Mouse (Mus musculus): ENCODE data around the gene Recql. TPM values are rescaled to one million over a fixed set of nuclear protein-coding genes. Genes with fewer than 3 reads are reported as not detected.

Gene Recql
- total RNA-seq, 2 experiments from 2014 or later = 21.9 to 24.5 TPM

DNA sequence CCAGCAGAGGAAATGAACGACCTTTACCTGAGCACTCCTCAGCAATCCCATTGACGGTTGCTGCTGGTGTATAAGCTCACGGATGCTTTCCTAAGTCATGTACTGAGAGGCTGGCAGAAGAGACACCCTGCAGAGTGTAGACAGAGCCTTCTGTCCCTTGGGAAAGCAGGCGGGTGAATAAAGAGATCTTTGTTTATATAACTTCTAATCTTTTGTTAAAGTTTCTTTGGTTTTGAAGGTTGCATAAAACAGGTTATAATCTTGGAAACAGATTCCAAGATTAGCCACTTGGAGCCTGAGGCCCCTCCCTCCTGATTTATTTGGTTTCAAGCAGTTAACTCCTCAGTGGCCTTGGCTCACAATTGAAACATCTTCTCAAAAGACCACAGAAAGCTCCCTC is 64.0 kb downstream of the Recql start, which contains the start of gene Slco1a5:
Gene Slco1a5 (minus strand): TSS at position 101 of the 400 bp plus-strand sequence.
- TF ChIP-seq CTCF (IDR thresholded peaks at IDR 0.05) = no peak
- DNase-seq (ENCODE audit: extremely low spot score in 1 of 2, low spot score in 2 of 2) = no peak
- Histone ChIP-seq H3K4me3 (no peak within 1 kb of the TSS), H3K27ac (no peak within 1 kb of the TSS)
- intact Hi-C loops (cut with DNase I) = loop anchor here (10.0 kb wide), 1 partner anchor 138 kb away; no protein-coding TSS in a partner anchor

DNA sequence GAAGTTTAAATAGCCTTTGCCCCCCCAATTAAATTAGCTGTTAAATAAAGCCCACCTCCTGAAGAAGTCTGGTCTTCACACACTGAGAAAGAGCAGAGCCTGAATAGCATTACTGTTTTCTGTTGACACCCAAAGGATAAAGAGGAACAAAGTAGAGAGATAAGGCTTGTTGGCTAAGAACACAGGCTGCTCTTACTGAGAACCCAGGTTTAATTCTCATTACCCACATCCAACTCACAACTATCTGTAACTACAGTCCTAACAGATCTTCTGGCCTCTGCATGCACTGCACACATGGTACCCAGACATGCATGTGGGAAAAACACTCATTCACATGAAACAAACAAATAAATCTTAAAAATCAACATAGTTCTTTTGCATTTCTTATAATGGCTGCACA is 69.8 kb downstream of the Recql start:
- H3K27ac ChIP-seq = no peak overlapping the region
- no peak for DNase-seq (ENCODE audit: extremely low spot score in 1 of 2, low spot score in 2 of 2)
- TF ChIP-seq CTCF (IDR thresholded peaks at IDR 0.05) = no peak
- intact Hi-C loops (cut with DNase I) = no loop called here
- H3K4me3 ChIP-seq = no peak overlapping the region

DNA sequence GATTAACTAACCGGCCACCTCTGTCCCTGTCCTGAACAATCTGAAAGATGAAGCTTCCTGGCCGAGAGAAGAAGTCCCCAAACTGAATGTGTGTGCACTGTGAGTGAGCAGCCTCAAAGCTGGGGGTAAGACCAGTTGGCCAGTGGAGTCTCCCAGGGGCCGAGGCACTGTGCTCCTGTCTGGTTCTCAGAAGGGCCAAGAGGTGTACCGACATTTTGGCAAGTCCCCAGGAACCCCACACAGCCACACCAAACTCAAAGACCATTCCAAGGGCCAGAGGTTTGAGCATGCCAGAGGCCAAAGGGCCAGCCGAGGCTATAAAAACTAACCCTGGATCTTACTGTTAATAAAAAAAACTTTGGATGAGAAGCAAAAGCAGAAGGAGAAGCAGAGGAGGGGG is 72.6 kb downstream of the Recql start:
- H3K27ac ChIP-seq = no peak overlapping the region
- TF ChIP-seq CTCF (IDR thresholded peaks at IDR 0.05) = no peak
- DNase-seq (ENCODE audit: extremely low spot score in 1 of 2, low spot score in 2 of 2) = no peak
- no peak overlapping the region for H3K4me3 ChIP-seq
- intact Hi-C loops (cut with DNase I) = no loop called here

DNA sequence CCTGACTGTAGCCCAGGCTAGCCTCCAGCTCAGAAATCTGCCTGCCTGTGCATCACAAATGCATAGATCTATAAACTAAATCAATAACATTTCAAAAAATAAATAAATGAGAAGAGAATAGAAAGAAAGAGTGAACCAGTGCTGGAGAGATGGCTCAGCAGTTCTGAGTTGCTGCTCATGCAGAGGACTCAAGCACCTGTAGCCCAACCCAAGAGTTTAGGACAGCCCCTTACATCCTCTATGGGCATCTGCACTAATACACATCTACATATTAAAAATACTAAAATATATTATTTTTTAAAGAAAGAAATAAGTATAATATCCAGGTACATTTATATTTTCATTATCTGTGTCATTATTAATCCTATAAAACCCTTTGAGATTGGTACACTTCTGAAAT is 81.8 kb downstream of the Recql start:
- H3K27ac ChIP-seq = no peak overlapping the region
- H3K4me3 ChIP-seq = no peak overlapping the region
- DNase-seq (ENCODE audit: extremely low spot score in 1 of 2, low spot score in 2 of 2) = no peak
- intact Hi-C loops (cut with DNase I) = no loop called here
- no peak for TF ChIP-seq CTCF (IDR thresholded peaks at IDR 0.05)

Other genes with a start within 250 kb of the Recql start
- gene Slco1a6, start 178.6 kb downstream of the Recql start, total RNA-seq (2021) = under 1 TPM in 1 of 2 experiments, not detected in 1; 0.89 TPM
- not detected for gene Iapp, start 88.7 kb downstream of the Recql start, total RNA-seq (2021)
- gene Slco1a5, start 64.1 kb downstream of the Recql start, total RNA-seq (2021) = not detected
- gene Pyroxd1, start 41.4 kb downstream of the Recql start, total RNA-seq (2021) = 10 to 100 TPM; 14.9 to 16.0 TPM
- 10 to 100 TPM; 34.5 to 37.3 TPM for gene Golt1b, start 134 bp upstream of the Recql start, total RNA-seq (2021)
- 1 to 10 TPM; 2.1 to 4.0 TPM for gene Spx, start 26.4 kb upstream of the Recql start, total RNA-seq (2021)
- not detected for gene Gys2, start 86.0 kb upstream of the Recql start, total RNA-seq (2021)
- 100 to 1,000 TPM; 818 to 835 TPM for gene Ldhb, start 120.9 kb upstream of the Recql start, total RNA-seq (2021)
- gene Kcnj8, start 184.5 kb upstream of the Recql start, total RNA-seq (2021) = 1 to 10 TPM; 1.9 to 2.4 TPM

Measured in left cerebral cortex, adult 2 months (tissue).